Mouse (Mus musculus) stomach, postnatal 0 days (tissue): ENCODE data around the gene Zfp986. TPM values are rescaled to one million over a fixed set of nuclear protein-coding genes. Genes with fewer than 3 reads are reported as not detected.
"Not testable (repeated sequence)": the region's sequence is repeated elsewhere in the genome, so short reads cannot be mapped to it uniquely, and the experiment has no call there.

ENCODE experiments used
- ATAC-seq: fragments of 200-750 bp; cut with Nextera tagmentation; 2 replicates; pipeline ENCODE4 v1.8.0; 2017; ENCODE audit not compliant: low FRiP score, low TSS enrichment
- DNase-seq: peaks from one replicate; pipeline ENCODE4 v3.0.0-alpha.2; 2016; ENCODE audit warnings: low spot score
- H3K27ac ChIP-seq: fragments of 300-500 bp; sonication (generic); replicated peaks from 2 replicates; pipeline ENCODE4 v1.5.1; 2014; ENCODE audit warnings: mild to moderate bottlenecking, control low read depth
- H3K27me3 ChIP-seq: fragments of 300-500 bp; sonication (generic); 2 replicates; pipeline ENCODE4 v1.6.1; 2014; ENCODE audit warnings: low read length; ENCODE audit not compliant: control insufficient read depth, insufficient read depth
- H3K36me3 ChIP-seq: fragments of 300-500 bp; sonication (generic); 2 replicates; pipeline ENCODE4 v1.6.1; 2014; ENCODE audit warnings: low read length, mixed read lengths; ENCODE audit not compliant: control insufficient read depth, insufficient read depth
- H3K4me1 ChIP-seq: fragments of 300-500 bp; sonication (generic); replicated peaks from 2 replicates; pipeline ENCODE4 v1.6.1; 2014; ENCODE audit warnings: antibody characterized with exemption; ENCODE audit not compliant: control insufficient read depth, insufficient read depth
- H3K4me2 ChIP-seq: fragments of 300-500 bp; sonication (generic); replicated peaks from 2 replicates; pipeline ENCODE4 v1.6.1; 2014; ENCODE audit warnings: low read depth, mild to moderate bottlenecking, control low read depth, moderate library complexity
- H3K4me3 ChIP-seq: fragments of 300-500 bp; sonication (generic); 2 replicates; pipeline ENCODE4 v1.5.1; 2014; ENCODE audit warnings: low read depth, low read length, control low read depth
- H3K9ac ChIP-seq: fragments of 300-500 bp; sonication (generic); 2 replicates; pipeline ENCODE4 v1.6.1; 2014; ENCODE audit warnings: mild to moderate bottlenecking, low read length, control low read depth, mixed read lengths
- H3K9me3 ChIP-seq: fragments of 300-500 bp; sonication (generic); 2 replicates; pipeline ENCODE4 v1.6.1; 2016; ENCODE audit warnings: low read length; ENCODE audit not compliant: control insufficient read depth
- WGBS: fragments of 180-500 bp; shearing (Covaris S2); extraction: QIAGEN DNeasy Blood & Tissue Kit; methylation state at CpG from one replicate; pipeline ENCODE4 v1.1.7; 2014; 5-methylcytosine and 5-hydroxymethylcytosine counted together
- polyA plus RNA-seq: library from polyadenylated mRNA; unstranded; fragments of >200 nt; fragmentation: Nextera tagmentation; extraction: Ambion mirVana; gene quantifications from 2 replicates; pipeline ENCODE4 v1.2.1, GENCODE M21; 2015

Gene Zfp986
- not detected in 2 replicates for polyA plus RNA-seq

GRCm38 (mm10) chr4:145868494-145868893, at the start of gene Zfp986:
Zfp986 (plus strand) TSS chr4:145868794.
- not testable (repeated sequence) for H3K9me3 ChIP-seq, H3K27ac ChIP-seq, H3K9ac ChIP-seq, H3K27me3 ChIP-seq, H3K4me1 ChIP-seq, DNase-seq, H3K4me2 ChIP-seq, H3K36me3 ChIP-seq, H3K4me3 ChIP-seq, ATAC-seq
- WGBS: 73% methylated on average over 3 of the region's 3 CpGs

- not testable (repeated sequence) for H3K27ac ChIP-seq, H3K4me3 ChIP-seq, H3K4me2 ChIP-seq, H3K36me3 ChIP-seq, H3K9me3 ChIP-seq, H3K9ac ChIP-seq, H3K4me1 ChIP-seq, H3K27me3 ChIP-seq, DNase-seq
- no CpG with 5 or more reads among the region's 2 CpGs for WGBS
- ATAC-seq: peak; percentile 32; the same call in 1 of the 2 replicates
Observed at GRCm38 (mm10) chr4:145819946-145820345, 48.6 kb upstream of the Zfp986 start.

GRCm38 (mm10) chr4:145825606-145826005, 43.0 kb upstream of the Zfp986 start:
- 0 out of 2 replicates have a peak, but pooled peaks have one; percentile 18 for ATAC-seq
- not testable (repeated sequence) for H3K27ac ChIP-seq, H3K4me3 ChIP-seq, H3K9me3 ChIP-seq, DNase-seq, H3K9ac ChIP-seq, H3K4me2 ChIP-seq, H3K36me3 ChIP-seq, H3K4me1 ChIP-seq, H3K27me3 ChIP-seq
- WGBS: 84% methylated on average over 3 of the region's 8 CpGs

GRCm38 (mm10) chr4:145831328-145832062, 37.1 kb upstream of the Zfp986 start:
- H3K27ac ChIP-seq, H3K9ac ChIP-seq, DNase-seq, H3K4me2 ChIP-seq, H3K9me3 ChIP-seq, H3K4me3 ChIP-seq, H3K4me1 ChIP-seq, H3K36me3 ChIP-seq, H3K27me3 ChIP-seq: not testable (repeated sequence)
- peak; percentile 59 for ATAC-seq
- WGBS: 94% methylated on average over 1 of the region's 14 CpGs

- H3K9ac ChIP-seq, H3K27ac ChIP-seq, H3K4me1 ChIP-seq, H3K4me2 ChIP-seq, H3K27me3 ChIP-seq, H3K36me3 ChIP-seq, H3K9me3 ChIP-seq, H3K4me3 ChIP-seq: not testable (repeated sequence)
- ATAC-seq (peak; percentile 46), DNase-seq (peak; percentile 2)
- WGBS: 81% methylated on average over 6 of the region's 18 CpGs
Observed at GRCm38 (mm10) chr4:145836300-145836862, 32.2 kb upstream of the Zfp986 start.

- not testable (repeated sequence) for H3K27ac ChIP-seq, H3K36me3 ChIP-seq, H3K4me2 ChIP-seq, H3K4me1 ChIP-seq, H3K9me3 ChIP-seq, H3K27me3 ChIP-seq, H3K9ac ChIP-seq, H3K4me3 ChIP-seq
- DNase-seq (peak; percentile 14), ATAC-seq (peak; percentile 86)
- WGBS: 62% methylated on average over 45 of the region's 75 CpGs
Observed at GRCm38 (mm10) chr4:145836863-145837440, 31.6 kb upstream of the Zfp986 start.

GRCm38 (mm10) chr4:145846793-145847192, 21.8 kb upstream of the Zfp986 start:
- H3K4me3 ChIP-seq, H3K36me3 ChIP-seq, H3K4me2 ChIP-seq, H3K27ac ChIP-seq, DNase-seq, H3K9ac ChIP-seq, H3K27me3 ChIP-seq, H3K9me3 ChIP-seq, H3K4me1 ChIP-seq: not testable (repeated sequence)
- ATAC-seq: peak; percentile 69

GRCm38 (mm10) chr4:145848183-145848890, 20.3 kb upstream of the Zfp986 start:
- 63% methylated on average over 3 of the region's 4 CpGs for WGBS
- H3K4me2 ChIP-seq, H3K9me3 ChIP-seq, H3K4me3 ChIP-seq, DNase-seq, H3K9ac ChIP-seq, H3K36me3 ChIP-seq, H3K27me3 ChIP-seq, H3K27ac ChIP-seq, H3K4me1 ChIP-seq: not testable (repeated sequence)
- ATAC-seq: peak; percentile 49; the same call in 1 of the 2 replicates
